Mouse (Mus musculus) heart, adult 11 months (tissue): ENCODE data around the gene Apol6.

Experiments used
- DNase-seq: peaks from one replicate; pipeline ENCODE4 v3.0.0; 2022

Apol6 gene

GRCm38 (mm10) chr15:77044597-77045320, at the start of gene Apol6:
Gene Apol6, plus strand, starts transcription at chr15:77044729.
- no peak for DNase-seq

GRCm38 (mm10) chr15:76998048-76998447, 46.5 kb upstream of the Apol6 start:
- DNase-seq, result no peak

- peak; percentile 95 for DNase-seq
Observed at GRCm38 (mm10) chr15:76998878-76999588, 45.5 kb upstream of the Apol6 start.

- DNase-seq, result peak; percentile 95
Observed at GRCm38 (mm10) chr15:77003173-77003867, 41.2 kb upstream of the Apol6 start.

- peak; percentile 95 for DNase-seq
Observed at GRCm38 (mm10) chr15:77003868-77004215, 40.7 kb upstream of the Apol6 start.

GRCm38 (mm10) chr15:77008851-77009250, 35.7 kb upstream of the Apol6 start:
- peak; percentile 98 for DNase-seq

GRCm38 (mm10) chr15:77013753-77014241, 30.7 kb upstream of the Apol6 start:
- peak; percentile 97 for DNase-seq

- DNase-seq, result no peak
Observed at GRCm38 (mm10) chr15:77014431-77014830, 30.1 kb upstream of the Apol6 start.

- peak; percentile 99 for DNase-seq
Observed at GRCm38 (mm10) chr15:77014985-77015384, 29.5 kb upstream of the Apol6 start.

GRCm38 (mm10) chr15:77016509-77016908, 28.0 kb upstream of the Apol6 start:
- peak; percentile 87 for DNase-seq

- DNase-seq, result no peak
Observed at GRCm38 (mm10) chr15:77017897-77018296, 26.6 kb upstream of the Apol6 start.

- DNase-seq, result peak; percentile 92
Observed at GRCm38 (mm10) chr15:77018740-77019340, 25.7 kb upstream of the Apol6 start.

- peak; percentile 98 for DNase-seq
Observed at GRCm38 (mm10) chr15:77019533-77019932, 25.0 kb upstream of the Apol6 start.

GRCm38 (mm10) chr15:77020136-77020535, 24.4 kb upstream of the Apol6 start:
- peak; percentile 89 for DNase-seq

GRCm38 (mm10) chr15:77021056-77021455, 23.5 kb upstream of the Apol6 start:
- peak; percentile 97 for DNase-seq

- peak; percentile 87 for DNase-seq
Observed at GRCm38 (mm10) chr15:77021851-77022250, 22.7 kb upstream of the Apol6 start.

- peak; percentile 99 for DNase-seq
Observed at GRCm38 (mm10) chr15:77022401-77022957, 22.1 kb upstream of the Apol6 start.

- peak; percentile 85 for DNase-seq
Observed at GRCm38 (mm10) chr15:77025884-77026583, 18.5 kb upstream of the Apol6 start.

GRCm38 (mm10) chr15:77027117-77027516, 17.4 kb upstream of the Apol6 start:
- DNase-seq, result peak; percentile 93

GRCm38 (mm10) chr15:77027675-77028074, 16.9 kb upstream of the Apol6 start:
- DNase-seq, result peak; percentile 98

GRCm38 (mm10) chr15:77029331-77029991, 15.1 kb upstream of the Apol6 start:
- DNase-seq, result peak; percentile 97

- no peak for DNase-seq
Observed at GRCm38 (mm10) chr15:77031271-77031670, 13.3 kb upstream of the Apol6 start.
